Mouse (Mus musculus): ENCODE data around the gene Tmtc2. TPM values are rescaled to one million over a fixed set of nuclear protein-coding genes. Genes with fewer than 3 reads are reported as not detected.

Tmtc2 gene
- polyA plus RNA-seq, 1 experiment: not detected

DNA sequence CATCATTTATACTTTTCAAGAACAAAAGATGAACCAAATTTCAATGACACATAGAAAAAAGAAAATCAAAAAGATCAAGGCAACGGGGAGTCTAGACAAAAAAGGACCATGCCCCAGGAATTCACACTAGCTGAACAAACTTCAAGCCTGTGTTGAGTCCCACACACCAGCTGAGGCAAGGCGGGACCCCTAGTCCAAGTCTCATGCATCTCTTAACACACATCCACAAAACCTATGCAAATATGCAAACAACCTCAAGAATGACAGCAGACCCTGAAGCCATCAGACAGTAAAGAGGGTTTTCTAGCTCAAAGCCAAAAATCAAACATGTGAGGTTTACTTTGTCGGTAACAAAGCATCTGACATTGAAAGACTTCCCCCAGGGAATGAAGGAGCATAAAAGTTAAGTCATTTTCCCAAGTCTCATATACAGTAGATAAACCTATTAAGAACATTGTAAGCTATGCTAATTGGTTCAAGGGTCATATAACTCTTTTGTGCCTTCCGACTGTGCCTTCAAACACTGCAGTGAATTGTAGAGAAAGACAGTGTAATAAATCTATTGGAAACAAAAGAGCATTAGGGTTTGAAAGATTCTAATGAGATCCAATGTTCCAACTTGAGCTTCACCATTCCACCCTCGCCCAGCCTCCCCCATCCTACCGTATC, 100.0 kb downstream of the Tmtc2 start:
- Histone ChIP-seq H3K4me3 (ENCODE audit: insufficient read depth, low read depth, low read length) (no peak overlapping the region), H3K27ac (ENCODE audit: insufficient read depth, low read depth, low read length) (no peak overlapping the region), H3K4me1 (ENCODE audit: control insufficient read depth, insufficient read depth, low read length) (peaks cover 5% of the 10 kb centered on the region; the same call in 1 of the 2 replicates)
- 91% methylated on average over 6 of the region's 6 CpGs for WGBS
- no peak for TF ChIP-seq CTCF (IDR thresholded peaks at IDR 0.05; ENCODE audit: insufficient read depth, low read depth, low read length)
- no peak for TF ChIP-seq POLR2A (IDR thresholded peaks at IDR 0.05; ENCODE audit: insufficient read depth, low read depth, low read length)

DNA sequence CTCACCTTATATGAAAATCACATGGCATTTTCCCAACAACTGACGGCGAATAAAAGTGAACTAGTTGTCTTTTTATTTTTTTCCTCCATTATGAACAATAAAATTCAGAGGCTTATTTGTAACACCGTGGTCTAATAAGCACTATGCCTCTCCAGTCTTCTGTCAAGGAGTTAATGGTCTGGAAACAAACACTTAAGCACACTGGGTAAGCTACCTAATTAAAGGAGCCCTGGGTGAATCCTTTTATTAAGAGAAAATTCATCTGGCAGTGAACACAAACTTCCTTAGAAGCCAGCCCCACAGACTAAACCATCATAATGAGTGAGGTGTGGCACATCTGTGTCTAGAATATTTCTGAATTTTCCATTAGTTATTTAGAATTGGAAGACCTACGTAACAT, 109.9 kb downstream of the Tmtc2 start:
- Histone ChIP-seq H3K4me3 (ENCODE audit: insufficient read depth, low read depth, low read length) (no peak overlapping the region), H3K27ac (ENCODE audit: insufficient read depth, low read depth, low read length) (no peak overlapping the region), H3K4me1 (ENCODE audit: control insufficient read depth, insufficient read depth, low read length) (no peaks in the 10 kb centered on the region)
- 49% methylated on average over 4 of the region's 4 CpGs for WGBS
- TF ChIP-seq CTCF (IDR thresholded peaks at IDR 0.05; ENCODE audit: insufficient read depth, low read depth, low read length) (no peak), POLR2A (IDR thresholded peaks at IDR 0.05; ENCODE audit: insufficient read depth, low read depth, low read length) (no peak)

DNA sequence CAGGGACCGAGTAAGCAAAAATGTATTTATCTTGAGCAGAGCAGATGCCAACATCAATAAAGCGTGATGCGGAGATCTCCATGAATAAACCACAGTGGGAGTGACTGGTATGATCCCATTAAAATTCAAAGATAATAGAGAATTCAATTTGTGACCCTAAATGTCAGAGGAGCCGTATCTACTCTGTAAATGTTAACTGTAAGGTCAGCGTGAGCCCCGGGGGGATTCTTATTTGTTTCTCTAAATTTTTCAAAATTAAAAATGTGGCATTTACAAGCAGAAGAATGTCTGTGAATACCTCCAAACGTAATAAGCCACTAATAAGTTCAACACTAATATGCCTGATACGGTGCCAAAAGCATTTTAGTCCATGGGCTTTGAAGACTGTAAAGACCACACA, 120.8 kb downstream of the Tmtc2 start:
- 87% methylated on average over 8 of the region's 8 CpGs for WGBS

DNA sequence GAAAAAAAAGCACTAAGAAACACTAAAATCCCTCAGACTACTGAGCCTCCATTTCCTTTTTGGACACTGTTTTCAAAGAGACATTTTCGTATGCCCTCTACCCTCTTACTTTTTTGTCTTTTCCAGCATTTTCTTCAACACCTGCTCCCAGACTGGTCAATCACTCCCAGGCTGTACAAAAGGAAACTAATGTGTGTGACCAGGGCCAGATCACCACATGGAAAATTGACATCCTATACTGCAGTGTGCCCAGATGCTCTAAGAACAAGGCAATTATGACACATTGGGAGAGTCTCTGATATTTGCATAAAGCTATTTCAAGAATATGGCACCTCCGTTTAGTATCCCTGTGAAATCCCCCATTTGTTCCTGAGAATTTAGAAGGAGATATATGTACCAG, 127.1 kb downstream of the Tmtc2 start:
- Histone ChIP-seq H3K4me3 (ENCODE audit: insufficient read depth, low read depth, low read length) (no peak overlapping the region), H3K4me1 (ENCODE audit: control insufficient read depth, insufficient read depth, low read length) (no peaks in the 10 kb centered on the region), H3K27ac (ENCODE audit: insufficient read depth, low read depth, low read length) (no peak overlapping the region)
- 96% methylated on average over 2 of the region's 2 CpGs for WGBS
- no peak for TF ChIP-seq CTCF (IDR thresholded peaks at IDR 0.05; ENCODE audit: insufficient read depth, low read depth, low read length)
- no peak for TF ChIP-seq POLR2A (IDR thresholded peaks at IDR 0.05; ENCODE audit: insufficient read depth, low read depth, low read length)

More for the DNA sequence above, 120.8 kb downstream of the Tmtc2 start:
- Histone ChIP-seq H3K27ac (ENCODE audit: insufficient read depth, low read depth, low read length) (no peak overlapping the region), H3K4me3 (ENCODE audit: insufficient read depth, low read depth, low read length) (no peak overlapping the region), H3K4me1 (ENCODE audit: control insufficient read depth, insufficient read depth, low read length) (no peaks in the 10 kb centered on the region)
- no peak for TF ChIP-seq POLR2A (IDR thresholded peaks at IDR 0.05; ENCODE audit: insufficient read depth, low read depth, low read length)
- TF ChIP-seq CTCF (IDR thresholded peaks at IDR 0.05; ENCODE audit: insufficient read depth, low read depth, low read length): no peak

DNA sequence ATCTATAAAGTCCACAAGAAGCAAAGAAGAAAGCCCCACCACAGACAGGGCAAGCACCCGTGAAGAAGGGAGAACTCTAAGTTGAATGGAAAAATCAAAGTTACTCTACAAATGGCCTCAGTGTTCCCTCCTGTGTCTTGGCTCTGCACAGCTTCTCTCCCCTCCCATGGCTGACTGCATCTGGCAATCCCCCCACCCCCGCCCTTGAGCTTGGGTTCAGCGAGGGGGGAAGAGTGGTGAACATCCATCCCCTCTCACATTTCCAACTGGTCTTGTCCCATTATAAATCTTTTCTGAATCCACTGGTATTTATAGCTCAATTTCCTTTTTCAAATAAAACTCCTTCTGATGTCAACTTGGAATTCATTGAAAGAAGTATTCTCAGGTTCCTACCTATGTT, 129.9 kb downstream of the Tmtc2 start:
- H3K4me1 ChIP-seq (ENCODE audit: control insufficient read depth, insufficient read depth, low read length): no peaks in the 10 kb centered on the region
- 86% methylated on average over 3 of the region's 3 CpGs for WGBS
- TF ChIP-seq CTCF (IDR thresholded peaks at IDR 0.05; ENCODE audit: insufficient read depth, low read depth, low read length) (no peak), POLR2A (IDR thresholded peaks at IDR 0.05; ENCODE audit: insufficient read depth, low read depth, low read length) (no peak)
- no peak overlapping the region for H3K4me3 ChIP-seq (ENCODE audit: insufficient read depth, low read depth, low read length)
- H3K27ac ChIP-seq (ENCODE audit: insufficient read depth, low read depth, low read length): no peak overlapping the region

DNA sequence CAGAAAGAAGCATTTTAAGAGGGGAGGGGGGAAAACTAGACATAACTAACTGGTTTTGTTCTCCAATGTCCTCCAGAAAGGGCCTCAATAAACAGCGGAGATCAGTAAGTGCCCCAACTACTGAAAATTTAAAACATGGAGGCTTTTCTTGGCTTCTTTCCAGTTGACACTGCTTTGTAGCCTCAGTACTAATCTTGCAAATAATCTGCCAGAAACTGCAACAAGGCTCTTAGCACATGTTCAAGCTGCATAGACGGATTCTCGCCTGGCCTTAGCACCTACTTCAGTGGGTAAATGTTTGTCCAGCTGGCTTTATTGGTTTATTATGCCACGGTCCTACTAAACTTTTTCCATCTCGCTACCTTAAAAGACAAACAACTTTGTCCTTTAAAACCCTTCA, 139.4 kb downstream of the Tmtc2 start:
- WGBS: 75% methylated on average over 5 of the region's 5 CpGs
- Histone ChIP-seq H3K4me1 (ENCODE audit: control insufficient read depth, insufficient read depth, low read length) (no peaks in the 10 kb centered on the region), H3K27ac (ENCODE audit: insufficient read depth, low read depth, low read length) (no peak overlapping the region), H3K4me3 (ENCODE audit: insufficient read depth, low read depth, low read length) (no peak overlapping the region)
- no peak for TF ChIP-seq POLR2A (IDR thresholded peaks at IDR 0.05; ENCODE audit: insufficient read depth, low read depth, low read length)
- no peak for TF ChIP-seq CTCF (IDR thresholded peaks at IDR 0.05; ENCODE audit: insufficient read depth, low read depth, low read length)

DNA sequence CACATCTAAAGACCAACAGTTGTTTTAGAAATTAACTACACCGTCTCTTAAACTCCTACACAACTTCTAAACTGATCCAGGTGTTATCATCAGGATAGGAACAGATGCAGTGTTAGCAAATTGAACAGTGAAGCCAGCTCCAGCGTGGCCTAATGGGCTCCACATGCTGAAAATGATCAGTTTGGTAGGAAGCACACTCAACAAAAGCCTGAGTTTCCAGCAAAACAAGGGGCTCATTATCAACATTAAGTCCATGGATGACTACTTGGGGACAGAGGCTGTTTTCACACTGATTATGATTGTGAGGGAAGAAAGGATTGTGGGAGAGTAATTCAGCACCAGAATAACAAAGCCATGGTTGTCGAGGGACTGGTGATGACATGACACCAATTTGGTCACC, 143.4 kb downstream of the Tmtc2 start:
- Histone ChIP-seq H3K27ac (ENCODE audit: insufficient read depth, low read depth, low read length) (no peak overlapping the region), H3K4me1 (ENCODE audit: control insufficient read depth, insufficient read depth, low read length) (no peaks in the 10 kb centered on the region), H3K4me3 (ENCODE audit: insufficient read depth, low read depth, low read length) (no peak overlapping the region)
- WGBS: 60% methylated on average over 3 of the region's 3 CpGs
- no peak for TF ChIP-seq POLR2A (IDR thresholded peaks at IDR 0.05; ENCODE audit: insufficient read depth, low read depth, low read length)
- TF ChIP-seq CTCF (IDR thresholded peaks at IDR 0.05; ENCODE audit: insufficient read depth, low read depth, low read length): no peak

DNA sequence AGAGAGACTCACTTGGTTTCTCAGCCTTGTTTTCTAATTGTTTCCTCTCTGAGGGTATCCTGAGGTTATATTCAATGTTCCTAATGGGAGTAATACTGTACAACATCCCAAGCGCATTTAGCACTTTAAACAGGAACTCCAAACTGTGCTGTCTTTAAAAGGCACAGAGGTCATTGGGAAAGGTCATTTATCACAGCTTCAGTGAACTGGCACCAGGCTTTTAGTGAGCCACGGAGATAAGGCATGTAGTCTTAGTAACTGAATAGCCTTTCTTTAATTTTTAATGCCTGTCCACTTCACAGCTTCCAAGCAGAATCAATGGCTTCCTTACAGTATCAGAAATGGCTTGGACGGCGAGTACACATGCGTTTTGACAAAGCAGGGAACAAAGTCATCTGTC, 144.0 kb downstream of the Tmtc2 start:
- 87% methylated on average over 5 of the region's 5 CpGs for WGBS

DNA sequence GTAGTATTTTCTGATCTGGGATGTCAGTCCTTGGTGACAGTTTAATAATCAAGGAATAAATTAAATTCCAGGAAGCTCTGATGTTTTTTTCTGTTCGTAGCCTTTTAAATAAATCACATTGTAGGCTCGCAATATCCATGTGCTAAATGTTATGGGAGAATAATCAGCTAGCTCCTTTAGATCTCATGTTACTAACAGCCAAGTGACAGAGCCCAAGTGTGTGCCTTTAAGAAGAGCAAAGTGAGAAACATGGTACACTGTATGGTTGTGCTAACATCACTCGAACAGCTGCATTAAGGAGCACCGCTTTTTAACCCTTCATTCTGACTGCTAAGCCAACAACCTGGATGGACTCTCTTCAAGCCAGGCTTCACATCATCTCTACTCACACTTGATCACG, 146.2 kb downstream of the Tmtc2 start:
- Histone ChIP-seq H3K4me1 (ENCODE audit: control insufficient read depth, insufficient read depth, low read length) (peaks cover 2% of the 10 kb centered on the region; the same call in 1 of the 2 replicates), H3K27ac (ENCODE audit: insufficient read depth, low read depth, low read length) (no peak overlapping the region), H3K4me3 (ENCODE audit: insufficient read depth, low read depth, low read length) (no peak overlapping the region)
- TF ChIP-seq CTCF (IDR thresholded peaks at IDR 0.05; ENCODE audit: insufficient read depth, low read depth, low read length) (no peak), POLR2A (IDR thresholded peaks at IDR 0.05; ENCODE audit: insufficient read depth, low read depth, low read length) (no peak)
- 78% methylated on average over 5 of the region's 5 CpGs for WGBS

More for the DNA sequence above, 144.0 kb downstream of the Tmtc2 start:
- no peak overlapping the region for H3K27ac ChIP-seq (ENCODE audit: insufficient read depth, low read depth, low read length)
- H3K4me3 ChIP-seq (ENCODE audit: insufficient read depth, low read depth, low read length): no peak overlapping the region
- H3K4me1 ChIP-seq (ENCODE audit: control insufficient read depth, insufficient read depth, low read length): no peaks in the 10 kb centered on the region
- TF ChIP-seq POLR2A (IDR thresholded peaks at IDR 0.05; ENCODE audit: insufficient read depth, low read depth, low read length) (no peak), CTCF (IDR thresholded peaks at IDR 0.05; ENCODE audit: insufficient read depth, low read depth, low read length) (no peak)

Measured in olfactory bulb, adult 2 months (tissue).